Mouse (Mus musculus) forebrain, embryonic 11.5 days (tissue): ENCODE data around the gene Rex1bd. TPM values are rescaled to one million over a fixed set of nuclear protein-coding genes. Genes with fewer than 3 reads are reported as not detected.

Source experiments
- ATAC-seq: fragments of 200-750 bp; cut with Nextera tagmentation; replicated peaks from 2 replicates; pipeline ENCODE4 v1.8.0; 2017; ENCODE audit warnings: moderate TSS enrichment; ENCODE audit not compliant: low FRiP score
- DNase-seq: peaks from one replicate; pipeline ENCODE4 v3.0.0-alpha.2; 2017; ENCODE audit warnings: low spot score
- H3K27ac ChIP-seq: fragments of 300-500 bp; sonication (generic); 2 replicates; pipeline ENCODE4 v1.5.1; 2014; ENCODE audit warnings: low read depth, low read length
- H3K27me3 ChIP-seq: fragments of 300-500 bp; sonication (generic); 2 replicates; pipeline ENCODE4 v1.6.1; 2014; ENCODE audit warnings: mild to moderate bottlenecking, low read length, mixed read lengths; ENCODE audit not compliant: control insufficient read depth, insufficient read depth
- H3K36me3 ChIP-seq: fragments of 300-500 bp; sonication (generic); 2 replicates; pipeline ENCODE4 v1.6.1; 2014; ENCODE audit warnings: mild to moderate bottlenecking, low read length, moderate library complexity, mixed read lengths; ENCODE audit not compliant: control insufficient read depth, insufficient read depth
- H3K4me1 ChIP-seq: fragments of 300-500 bp; sonication (generic); replicated peaks from 2 replicates; pipeline ENCODE4 v1.6.1; 2014; ENCODE audit warnings: low read length, mixed read lengths; ENCODE audit not compliant: control insufficient read depth, insufficient read depth
- H3K4me2 ChIP-seq: fragments of 300-500 bp; sonication (generic); 2 replicates; pipeline ENCODE4 v1.6.1; 2014; ENCODE audit warnings: low read depth, mild to moderate bottlenecking, low read length, moderate library complexity, mixed read lengths; ENCODE audit not compliant: severe bottlenecking
- H3K4me3 ChIP-seq: fragments of 300-500 bp; sonication (generic); 2 replicates; pipeline ENCODE4 v1.5.1; 2014; ENCODE audit warnings: low read depth, low read length
- H3K9ac ChIP-seq: fragments of 300-500 bp; sonication (generic); 2 replicates; pipeline ENCODE4 v1.6.1; 2014; ENCODE audit warnings: low read length
- H3K9me3 ChIP-seq: fragments of 300-500 bp; sonication (generic); 2 replicates; pipeline ENCODE4 v1.6.1; 2016; ENCODE audit warnings: low read length, mixed read lengths; ENCODE audit not compliant: control insufficient read depth
- WGBS: fragments of 180-500 bp; shearing (Covaris S2); extraction: QIAGEN DNeasy Blood & Tissue Kit; methylation state at CpG from one replicate; pipeline ENCODE4 v1.1.7; 2014; 5-methylcytosine and 5-hydroxymethylcytosine counted together
- polyA plus RNA-seq: library from polyadenylated mRNA; unstranded; fragments of >200 nt; fragmentation: Nextera tagmentation; extraction: Ambion mirVana; gene quantifications from 2 replicates; pipeline ENCODE4 v1.2.1, GENCODE M21; 2014

Rex1bd gene
- polyA plus RNA-seq, 1 experiment from 2014 or later = 113 TPM

GRCm38 (mm10) chr8:70544200-70544687 lies 37.7 kb upstream of the Rex1bd start:
- no peak for DNase-seq
- no peaks in the 10 kb centered on the region for H3K9me3 ChIP-seq
- H3K4me1 ChIP-seq = peaks cover 9% of the 10 kb centered on the region; the same call in 1 of the 2 replicates
- ATAC-seq = no peak
- H3K36me3 ChIP-seq = no peaks in the 10 kb centered on the region
- H3K27me3 ChIP-seq = no peaks in the 10 kb centered on the region
- no peak overlapping the region for H3K4me2 ChIP-seq
- no peak overlapping the region for H3K4me3 ChIP-seq
- 74% methylated on average over 6 of the region's 6 CpGs for WGBS
- H3K27ac ChIP-seq = no peak overlapping the region
- no peak overlapping the region for H3K9ac ChIP-seq

GRCm38 (mm10) chr8:70541081-70541480 lies 34.5 kb upstream of the Rex1bd start:
- Histone ChIP-seq H3K9me3 (no peaks in the 10 kb centered on the region), H3K9ac (no peak overlapping the region), H3K4me3 (no peak overlapping the region), H3K4me2 (no peak overlapping the region), H3K36me3 (no peaks in the 10 kb centered on the region), H3K27ac (no peak overlapping the region), H3K4me1 (peaks cover 9% of the 10 kb centered on the region; the same call in 1 of the 2 replicates), H3K27me3 (no peaks in the 10 kb centered on the region)
- ATAC-seq (no peak), DNase-seq (no peak)
- WGBS = 90% methylated on average over 5 of the region's 5 CpGs

GRCm38 (mm10) chr8:70540507-70541071 lies 34.0 kb upstream of the Rex1bd start:
- peak overlapping the region; percentile 85 for H3K9ac ChIP-seq
- 58% methylated on average over 7 of the region's 7 CpGs for WGBS
- H3K4me3 ChIP-seq = peak overlapping the region; percentile 78
- no peak for DNase-seq
- no peaks in the 10 kb centered on the region for H3K9me3 ChIP-seq
- H3K27ac ChIP-seq = no peak overlapping the region
- peak overlapping the region; percentile 96 for H3K4me2 ChIP-seq
- ATAC-seq = no peak
- H3K36me3 ChIP-seq = no peaks in the 10 kb centered on the region
- H3K27me3 ChIP-seq = no peaks in the 10 kb centered on the region
- H3K4me1 ChIP-seq = peaks cover 9% of the 10 kb centered on the region; the same call in 1 of the 2 replicates

GRCm38 (mm10) chr8:70540013-70540506 lies 33.5 kb upstream of the Rex1bd start:
- no peak for DNase-seq
- no peaks in the 10 kb centered on the region for H3K9me3 ChIP-seq
- no peaks in the 10 kb centered on the region for H3K36me3 ChIP-seq
- peak overlapping the region; percentile 85 for H3K9ac ChIP-seq
- no peaks in the 10 kb centered on the region for H3K27me3 ChIP-seq
- H3K4me2 ChIP-seq = peak overlapping the region; percentile 96
- WGBS = 15% methylated on average over 4 of the region's 4 CpGs
- ATAC-seq = no peak
- peak overlapping the region; percentile 78 for H3K4me3 ChIP-seq
- H3K4me1 ChIP-seq = peaks cover 9% of the 10 kb centered on the region; the same call in 1 of the 2 replicates
- H3K27ac ChIP-seq = no peak overlapping the region

GRCm38 (mm10) chr8:70539077-70539813 lies 32.7 kb upstream of the Rex1bd start, which contains the start of gene Ell:
Ell (plus strand) TSS chr8:70539457.
- ATAC-seq (peak; percentile 90), DNase-seq (peak; percentile 100)
- H3K4me2 ChIP-seq = peak within 1 kb of the TSS; percentile 96
- peaks cover 9% of the 10 kb centered on the region; the same call in 1 of the 2 replicates for H3K4me1 ChIP-seq
- under 1% methylated on average over 58 of the region's 58 CpGs for WGBS
- H3K9ac ChIP-seq = peak within 1 kb of the TSS; percentile 85
- no peaks in the 10 kb centered on the region for H3K36me3 ChIP-seq
- H3K27me3 ChIP-seq = no peaks in the 10 kb centered on the region
- no peaks in the 10 kb centered on the region for H3K9me3 ChIP-seq
- H3K27ac ChIP-seq = peak within 1 kb of the TSS; percentile 85
- peak within 1 kb of the TSS; percentile 78 for H3K4me3 ChIP-seq

GRCm38 (mm10) chr8:70538633-70539076 lies 32.1 kb upstream of the Rex1bd start:
- Histone ChIP-seq H3K4me2 (peak overlapping the region; percentile 96), H3K9me3 (no peaks in the 10 kb centered on the region), H3K27me3 (no peaks in the 10 kb centered on the region), H3K4me1 (peaks cover 9% of the 10 kb centered on the region; the same call in 1 of the 2 replicates), H3K9ac (peak overlapping the region; percentile 85; the same call in 1 of the 2 replicates), H3K4me3 (peak overlapping the region; percentile 78), H3K36me3 (no peaks in the 10 kb centered on the region), H3K27ac (peak overlapping the region; percentile 85)
- under 1% methylated on average over 32 of the region's 32 CpGs for WGBS
- ATAC-seq (peak; percentile 79), DNase-seq (peak; percentile 100)

- peak overlapping the region; percentile 96 for H3K4me2 ChIP-seq
- 15% methylated on average over 24 of the region's 24 CpGs for WGBS
Measured at GRCm38 (mm10) chr8:70538024-70538579, 31.6 kb upstream of the Rex1bd start.

GRCm38 (mm10) chr8:70535701-70536100 lies 29.1 kb upstream of the Rex1bd start:
- H3K4me1 ChIP-seq = peaks cover 7% of the 10 kb centered on the region; the same call in 1 of the 2 replicates
- no peaks in the 10 kb centered on the region for H3K9me3 ChIP-seq
- DNase-seq (no peak), ATAC-seq (no peak)
- H3K9ac ChIP-seq = no peak overlapping the region
- H3K4me2 ChIP-seq = no peak overlapping the region
- no peaks in the 10 kb centered on the region for H3K27me3 ChIP-seq
- no peak overlapping the region for H3K4me3 ChIP-seq
- 85% methylated on average over 2 of the region's 2 CpGs for WGBS
- peaks cover 4% of the 10 kb centered on the region; the same call in 1 of the 2 replicates for H3K36me3 ChIP-seq
- H3K27ac ChIP-seq = no peak overlapping the region

More at GRCm38 (mm10) chr8:70538024-70538579, 31.6 kb upstream of the Rex1bd start:
- H3K27ac ChIP-seq = peak overlapping the region; percentile 63; the same call in 1 of the 2 replicates
- peaks cover 9% of the 10 kb centered on the region; the same call in 1 of the 2 replicates for H3K4me1 ChIP-seq
- ATAC-seq (peak; percentile 26), DNase-seq (peak; percentile 72)
- H3K36me3 ChIP-seq = no peaks in the 10 kb centered on the region
- H3K27me3 ChIP-seq = no peaks in the 10 kb centered on the region
- peak overlapping the region; percentile 78 for H3K4me3 ChIP-seq
- peak overlapping the region; percentile 50; the same call in 1 of the 2 replicates for H3K9ac ChIP-seq
- H3K9me3 ChIP-seq = no peaks in the 10 kb centered on the region
